Mouse (Mus musculus): ENCODE results near the gene Pygl. TPM values are rescaled to one million over a fixed set of nuclear protein-coding genes. Genes with fewer than 3 reads are reported as not detected.

The Pygl gene
- total and polyA plus RNA-seq, 2 experiments from 2014 or later = 8.9 to 10.7 TPM

DNA sequence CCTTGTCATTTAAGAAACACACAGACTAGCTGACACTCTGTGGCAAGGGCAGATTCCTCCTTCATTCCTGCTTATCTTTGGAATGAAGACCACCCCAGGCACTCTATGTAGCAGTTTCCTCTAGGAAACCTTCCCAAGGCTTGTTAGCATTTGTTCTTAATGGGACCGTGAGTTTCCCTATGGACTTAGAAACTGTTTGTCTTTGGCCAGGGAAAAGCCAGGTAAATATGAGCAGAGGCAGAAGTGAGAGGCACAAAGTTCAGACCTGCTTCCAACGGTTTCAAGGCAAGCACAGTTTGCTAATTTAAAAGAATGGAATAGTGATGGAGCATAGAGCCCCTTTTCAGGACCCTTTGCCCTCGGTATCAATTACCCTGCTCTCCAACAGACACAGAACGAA is 8.0 kb downstream of the Pygl start:
- no peak overlapping the region for H3K4me2 ChIP-seq (ENCODE audit: low read depth, low read length, poor library complexity, severe bottlenecking)
- WGBS = 69% methylated on average over 4 of the region's 4 CpGs
- H3K27ac ChIP-seq (ENCODE audit: low read depth, low read length) = no peak overlapping the region
- H3K36me3 ChIP-seq (ENCODE audit: insufficient read depth, low read length) = no peaks in the 10 kb centered on the region
- no peaks in the 10 kb centered on the region for H3K9me3 ChIP-seq (ENCODE audit: low read length)
- DNase-seq (ENCODE audit: low spot score) (no peak), ATAC-seq (ENCODE audit: low FRiP score) (no peak)
- no peak overlapping the region for H3K4me3 ChIP-seq (ENCODE audit: low read depth, low read length)
- no peak for TF ChIP-seq CTCF (IDR thresholded peaks at IDR 0.05)
- peaks cover 6% of the 10 kb centered on the region for H3K4me1 ChIP-seq (ENCODE audit: insufficient read depth, low read length)
- H3K9ac ChIP-seq (replicated peaks; ENCODE audit: low read length, poor library complexity, severe bottlenecking) = no peak overlapping the region
- H3K27me3 ChIP-seq (ENCODE audit: insufficient read depth, low read length) = 0 out of 2 replicates have a peak, but pooled peaks cover 5% of the 10 kb centered on the region

DNA sequence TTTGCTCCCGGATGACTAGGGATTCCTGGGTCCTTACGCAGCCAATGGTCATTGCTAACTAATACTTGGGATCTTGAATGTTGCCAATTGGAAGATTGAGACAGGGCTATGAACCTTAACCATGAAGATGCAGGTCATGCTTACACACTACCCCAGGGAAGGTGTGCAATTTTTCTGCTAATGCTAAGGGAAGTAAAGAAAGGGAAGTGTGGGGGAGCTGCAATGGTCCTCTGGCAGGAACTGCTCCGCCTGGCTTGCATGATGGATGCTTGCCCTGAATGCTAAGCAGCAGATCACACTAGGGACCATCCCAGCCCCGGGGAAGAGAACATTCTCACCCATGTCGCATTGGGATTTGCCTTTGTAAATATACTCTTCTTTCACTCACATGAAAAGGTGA is 9.9 kb downstream of the Pygl start:
- H3K9me3 ChIP-seq (ENCODE audit: low read length) = no peaks in the 10 kb centered on the region
- no peaks in the 10 kb centered on the region for H3K27me3 ChIP-seq (ENCODE audit: insufficient read depth, low read length)
- DNase-seq (ENCODE audit: low spot score) (no peak), ATAC-seq (ENCODE audit: low FRiP score) (no peak)
- H3K9ac ChIP-seq (replicated peaks; ENCODE audit: low read length, poor library complexity, severe bottlenecking) = no peak overlapping the region
- H3K4me3 ChIP-seq (ENCODE audit: low read depth, low read length) = no peak overlapping the region
- H3K4me2 ChIP-seq (ENCODE audit: low read depth, low read length, poor library complexity, severe bottlenecking) = no peak overlapping the region
- WGBS = 70% methylated on average over 5 of the region's 5 CpGs
- no peaks in the 10 kb centered on the region for H3K36me3 ChIP-seq (ENCODE audit: insufficient read depth, low read length)
- H3K4me1 ChIP-seq (ENCODE audit: insufficient read depth, low read length) = no peaks in the 10 kb centered on the region
- TF ChIP-seq CTCF (IDR thresholded peaks at IDR 0.05) = no peak
- H3K27ac ChIP-seq (ENCODE audit: low read depth, low read length) = no peak overlapping the region

DNA sequence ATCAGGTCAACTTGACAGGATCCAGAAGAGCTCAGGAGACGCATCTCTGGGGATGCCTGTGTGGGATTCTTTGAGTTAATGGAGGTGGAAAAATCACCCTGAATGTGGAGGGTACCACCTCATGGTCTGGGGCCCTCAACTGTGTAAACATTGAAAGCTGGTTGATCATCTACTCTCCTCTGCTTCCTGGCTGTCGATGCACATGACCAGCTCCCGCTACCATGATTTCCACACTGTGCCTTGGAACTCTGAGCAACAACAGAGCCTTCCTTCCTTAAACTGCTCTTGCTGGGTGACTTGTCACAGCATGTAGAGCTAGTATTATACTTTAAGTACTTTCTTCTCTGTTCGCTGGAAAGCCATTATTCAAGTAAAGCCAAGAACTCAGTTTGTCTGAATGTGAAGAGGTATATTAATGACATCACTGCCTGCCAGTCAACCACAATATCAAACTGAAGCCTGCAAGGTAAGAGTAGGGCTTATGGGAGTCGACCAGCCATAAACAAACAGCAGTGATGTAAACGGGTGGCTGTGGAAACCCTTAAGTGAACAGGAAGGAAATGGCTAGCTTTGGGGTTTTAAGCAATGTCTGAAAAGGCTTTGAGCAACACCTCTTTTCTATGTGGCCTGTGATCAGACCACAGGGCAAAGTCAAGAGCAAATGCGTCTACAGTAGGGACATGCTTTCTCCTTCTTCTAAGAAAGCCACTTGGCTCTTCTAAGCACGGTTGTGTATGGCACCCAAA is 12.3 kb downstream of the Pygl start:
- peaks cover 2% of the 10 kb centered on the region; the same call in 1 of the 2 replicates for H3K4me1 ChIP-seq (ENCODE audit: insufficient read depth, low read length)
- no peaks in the 10 kb centered on the region for H3K9me3 ChIP-seq (ENCODE audit: low read length)
- ATAC-seq (ENCODE audit: low FRiP score) (no peak), DNase-seq (ENCODE audit: low spot score) (no peak)
- H3K27ac ChIP-seq (ENCODE audit: low read depth, low read length) = no peak overlapping the region
- no peaks in the 10 kb centered on the region for H3K27me3 ChIP-seq (ENCODE audit: insufficient read depth, low read length)
- H3K4me2 ChIP-seq (ENCODE audit: low read depth, low read length, poor library complexity, severe bottlenecking) = no peak overlapping the region
- H3K4me3 ChIP-seq (ENCODE audit: low read depth, low read length) = no peak overlapping the region
- H3K9ac ChIP-seq (replicated peaks; ENCODE audit: low read length, poor library complexity, severe bottlenecking) = no peak overlapping the region
- 83% methylated on average over 8 of the region's 8 CpGs for WGBS
- no peaks in the 10 kb centered on the region for H3K36me3 ChIP-seq (ENCODE audit: insufficient read depth, low read length)
- no peak for TF ChIP-seq CTCF (IDR thresholded peaks at IDR 0.05)

DNA sequence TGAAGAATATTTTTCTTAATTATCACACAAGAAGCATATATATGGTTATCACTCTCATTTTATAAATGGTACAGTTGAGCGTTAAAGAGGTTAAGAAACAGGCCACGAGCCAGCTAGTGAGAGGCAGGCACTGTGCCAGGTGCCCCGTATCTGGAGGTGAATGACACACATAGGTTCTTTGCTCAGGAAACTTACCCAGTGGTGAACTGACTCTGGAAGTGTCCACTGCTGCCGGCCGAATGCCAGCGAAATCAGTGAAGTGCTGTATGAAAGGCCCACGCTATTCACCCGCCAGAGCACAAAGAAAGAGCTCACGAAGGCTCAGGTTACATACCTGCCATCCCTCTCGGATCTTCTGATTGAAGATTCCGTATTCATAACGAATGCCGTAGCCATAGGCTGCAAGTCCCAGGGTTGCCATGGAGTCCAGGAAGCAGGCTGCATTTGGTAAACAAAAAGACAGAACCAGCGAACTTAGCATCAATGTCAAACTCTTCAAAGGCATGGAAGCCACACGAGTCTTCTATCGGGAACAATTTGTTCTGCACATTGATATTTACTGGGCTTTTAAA is 15.0 kb downstream of the Pygl start:
- no peak overlapping the region for H3K4me3 ChIP-seq (ENCODE audit: low read depth, low read length)
- no peaks in the 10 kb centered on the region for H3K36me3 ChIP-seq (ENCODE audit: insufficient read depth, low read length)
- 32% methylated on average over 16 of the region's 16 CpGs for WGBS
- H3K4me2 ChIP-seq (ENCODE audit: low read depth, low read length, poor library complexity, severe bottlenecking) = no peak overlapping the region
- no peaks in the 10 kb centered on the region for H3K9me3 ChIP-seq (ENCODE audit: low read length)
- H3K9ac ChIP-seq (replicated peaks; ENCODE audit: low read length, poor library complexity, severe bottlenecking) = no peak overlapping the region
- peaks cover 2% of the 10 kb centered on the region; the same call in 1 of the 2 replicates for H3K4me1 ChIP-seq (ENCODE audit: insufficient read depth, low read length)
- DNase-seq (ENCODE audit: low spot score) = peak; percentile 18
- H3K27me3 ChIP-seq (ENCODE audit: insufficient read depth, low read length) = no peaks in the 10 kb centered on the region
- no peak for ATAC-seq (ENCODE audit: low FRiP score)
- TF ChIP-seq CTCF (IDR thresholded peaks at IDR 0.05) = no peak
- H3K27ac ChIP-seq (ENCODE audit: low read depth, low read length) = no peak overlapping the region

DNA sequence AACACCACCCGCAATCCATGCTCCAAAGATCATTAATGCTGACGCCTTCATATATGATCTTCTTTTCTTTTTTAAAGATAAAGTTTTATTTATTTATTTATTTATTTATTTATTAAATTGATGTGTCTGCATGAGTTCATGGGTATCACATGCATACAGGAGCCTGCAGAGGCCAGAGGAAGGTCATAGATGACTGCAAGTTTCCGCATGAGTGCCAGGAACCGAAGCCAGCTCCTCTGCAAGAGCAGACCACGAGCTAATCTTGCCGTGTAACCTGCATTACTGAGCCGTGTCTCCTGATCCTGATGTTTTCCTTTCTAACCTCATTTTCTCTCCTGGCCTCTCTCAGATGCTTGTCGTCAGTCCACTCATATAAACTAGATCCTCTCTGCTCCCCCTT is 17.0 kb downstream of the Pygl start:
- Histone ChIP-seq H3K9ac (replicated peaks; ENCODE audit: low read length, poor library complexity, severe bottlenecking) (no peak overlapping the region), H3K36me3 (ENCODE audit: insufficient read depth, low read length) (no peaks in the 10 kb centered on the region), H3K4me3 (ENCODE audit: low read depth, low read length) (no peak overlapping the region), H3K27me3 (ENCODE audit: insufficient read depth, low read length) (no peaks in the 10 kb centered on the region), H3K9me3 (ENCODE audit: low read length) (no peaks in the 10 kb centered on the region), H3K4me2 (ENCODE audit: low read depth, low read length, poor library complexity, severe bottlenecking) (no peak overlapping the region), H3K27ac (ENCODE audit: low read depth, low read length) (no peak overlapping the region), H3K4me1 (ENCODE audit: insufficient read depth, low read length) (peaks cover 2% of the 10 kb centered on the region; the same call in 1 of the 2 replicates)
- ATAC-seq (ENCODE audit: low FRiP score) (no peak), DNase-seq (ENCODE audit: low spot score) (no peak)
- no peak for TF ChIP-seq CTCF (IDR thresholded peaks at IDR 0.05)
- WGBS = 89% methylated on average over 8 of the region's 8 CpGs

DNA sequence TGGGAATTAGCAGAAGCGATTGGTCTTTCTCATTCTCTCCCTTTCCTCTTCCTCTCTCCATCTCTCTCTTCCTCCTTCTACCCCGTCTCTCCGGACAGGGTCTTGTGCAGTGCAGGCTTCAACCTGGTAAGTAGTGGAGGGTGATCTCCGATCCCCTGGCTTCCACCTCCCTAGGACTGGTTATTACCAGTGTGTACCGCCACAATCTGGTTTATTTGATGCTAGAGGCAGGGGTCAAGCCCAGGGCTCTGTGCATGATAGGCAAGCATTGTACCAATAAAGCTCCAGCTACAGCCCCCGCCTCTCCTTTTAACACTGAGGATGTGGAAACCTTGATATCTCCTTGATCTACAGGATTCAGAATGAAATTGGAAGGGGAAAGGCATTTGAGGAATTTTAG is 17.7 kb downstream of the Pygl start:
- H3K9me3 ChIP-seq (ENCODE audit: low read length) = no peaks in the 10 kb centered on the region
- no peak for TF ChIP-seq CTCF (IDR thresholded peaks at IDR 0.05)
- DNase-seq (ENCODE audit: low spot score) = no peak
- peaks cover 2% of the 10 kb centered on the region; the same call in 1 of the 2 replicates for H3K4me1 ChIP-seq (ENCODE audit: insufficient read depth, low read length)
- H3K9ac ChIP-seq (replicated peaks; ENCODE audit: low read length, poor library complexity, severe bottlenecking) = no peak overlapping the region
- H3K4me2 ChIP-seq (ENCODE audit: low read depth, low read length, poor library complexity, severe bottlenecking) = no peak overlapping the region
- no peak for ATAC-seq (ENCODE audit: low FRiP score)
- no peak overlapping the region for H3K4me3 ChIP-seq (ENCODE audit: low read depth, low read length)
- 96% methylated on average over 6 of the region's 6 CpGs for WGBS
- H3K27me3 ChIP-seq (ENCODE audit: insufficient read depth, low read length) = no peaks in the 10 kb centered on the region
- H3K27ac ChIP-seq (ENCODE audit: low read depth, low read length) = no peak overlapping the region
- no peaks in the 10 kb centered on the region for H3K36me3 ChIP-seq (ENCODE audit: insufficient read depth, low read length)

Measured in midbrain, postnatal 0 days (tissue).